Mouse (Mus musculus) midbrain, postnatal 0 days (tissue): ENCODE measurements around the gene Ebi3. TPM values are rescaled to one million over a fixed set of nuclear protein-coding genes. Genes with fewer than 3 reads are reported as not detected.

Experiments
- ATAC-seq: fragments of 200-750 bp; cut with Nextera tagmentation; 2 replicates; pipeline ENCODE4 v1.8.0; 2017; ENCODE audit warnings: moderate number of reproducible peaks, mild to moderate bottlenecking, moderate TSS enrichment, moderate library complexity; ENCODE audit not compliant: low FRiP score
- DNase-seq: peaks from one replicate; pipeline ENCODE4 v3.0.0-alpha.2; 2015; ENCODE audit warnings: low spot score
- H3K27ac ChIP-seq: fragments of 300-500 bp; sonication (generic); 2 replicates; pipeline ENCODE4 v1.5.1; 2014; ENCODE audit warnings: low read depth, mild to moderate bottlenecking, low read length, mixed read lengths
- H3K27me3 ChIP-seq: fragments of 300-500 bp; sonication (generic); 2 replicates; pipeline ENCODE4 v1.6.1; 2014; ENCODE audit warnings: low read length, control low read depth, mixed read lengths; ENCODE audit not compliant: insufficient read depth
- H3K36me3 ChIP-seq: fragments of 300-500 bp; sonication (generic); 2 replicates; pipeline ENCODE4 v1.6.1; 2014; ENCODE audit warnings: low read length, control low read depth, mixed read lengths; ENCODE audit not compliant: insufficient read depth
- H3K4me1 ChIP-seq: fragments of 300-500 bp; sonication (generic); 2 replicates; pipeline ENCODE4 v1.6.1; 2014; ENCODE audit warnings: mild to moderate bottlenecking, control low read depth, antibody characterized with exemption, low read length, mixed read lengths; ENCODE audit not compliant: insufficient read depth
- H3K4me2 ChIP-seq: fragments of 300-500 bp; sonication (generic); 2 replicates; pipeline ENCODE4 v1.6.1; 2014; ENCODE audit warnings: low read depth, mild to moderate bottlenecking, low read length, mixed read lengths; ENCODE audit not compliant: poor library complexity, severe bottlenecking
- H3K4me3 ChIP-seq: fragments of 300-500 bp; sonication (generic); 2 replicates; pipeline ENCODE4 v1.5.1; 2014; ENCODE audit warnings: low read depth, mild to moderate bottlenecking, low read length, moderate library complexity
- H3K9ac ChIP-seq: fragments of 300-500 bp; sonication (generic); replicated peaks from 2 replicates; pipeline ENCODE4 v1.6.1; 2014; ENCODE audit warnings: mild to moderate bottlenecking, low read length, moderate library complexity, mixed read lengths; ENCODE audit not compliant: poor library complexity, severe bottlenecking
- H3K9me3 ChIP-seq: fragments of 300-500 bp; sonication (generic); 2 replicates; pipeline ENCODE4 v1.6.1; 2016; ENCODE audit warnings: low read length, control low read depth
- CTCF ChIP-seq: IDR thresholded peaks from 2 replicates; pipeline ENCODE4 v1.5.1; 2016; ENCODE audit warnings: antibody characterized with exemption, mild to moderate bottlenecking
- WGBS: fragments of 180-500 bp; shearing (Covaris S2); extraction: QIAGEN DNeasy Blood & Tissue Kit; methylation state at CpG from one replicate; pipeline ENCODE4 v1.1.7; 2014; 5-methylcytosine and 5-hydroxymethylcytosine counted together
- polyA plus RNA-seq: library from polyadenylated mRNA; unstranded; fragments of >200 nt; fragmentation: Nextera tagmentation; extraction: Ambion mirVana; gene quantifications from 2 replicates; pipeline ENCODE4 v1.2.1, GENCODE M21; 2015
- total RNA-seq: library from RNA; depleted of rRNA; stranded (reverse); fragments of >200 nt; gene quantifications from 2 replicates; pipeline ENCODE4 v1.2.3, GENCODE M21; 2014; rRNA removed

Gene Ebi3
- total RNA-seq: 2.5 and 3.0 TPM in 2 replicates
- 7.4 and 8.2 TPM in 2 replicates for polyA plus RNA-seq

DNA sequence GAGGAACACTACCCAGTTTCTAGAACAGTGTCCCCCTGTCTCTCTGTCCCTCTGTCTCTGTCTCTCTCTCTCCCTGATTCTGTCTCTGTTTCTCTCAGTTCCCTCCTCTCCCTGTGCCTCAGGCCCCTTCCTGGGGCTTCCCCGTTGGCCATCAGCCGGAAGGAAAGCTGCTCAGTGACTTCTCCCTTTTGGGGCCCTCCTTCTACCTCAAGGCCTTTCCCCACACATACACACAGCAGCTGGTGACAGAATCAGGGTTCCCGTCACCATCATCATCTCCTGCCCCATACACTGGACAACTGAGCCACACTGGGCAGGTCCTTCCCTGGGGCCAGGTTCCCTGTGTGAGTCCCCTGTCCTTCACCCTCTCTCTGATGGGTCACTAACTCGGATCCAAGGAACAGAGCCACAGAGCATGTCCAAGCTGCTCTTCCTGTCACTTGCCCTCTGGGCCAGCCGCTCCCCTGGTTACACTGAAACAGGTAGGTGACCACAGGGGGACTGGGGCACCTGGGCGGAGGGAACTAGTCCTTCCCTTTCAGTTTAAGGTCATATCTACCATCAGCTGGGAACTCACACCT is at the start of gene Ebi3:
Gene Ebi3, plus strand, starts transcription at position 194 of the 581 bp plus-strand sequence.
- 81% methylated on average over 6 of the region's 6 CpGs for WGBS
- Histone ChIP-seq H3K4me1 (no peaks in the 10 kb centered on the region), H3K27me3 (no peaks in the 10 kb centered on the region), H3K36me3 (no peaks in the 10 kb centered on the region), H3K4me3 (no peak within 1 kb of the TSS), H3K4me2 (no peak within 1 kb of the TSS), H3K27ac (no peak within 1 kb of the TSS), H3K9me3 (no peaks in the 10 kb centered on the region), H3K9ac (no peak within 1 kb of the TSS)
- DNase-seq: no peak
- ATAC-seq: no peak
- TF ChIP-seq CTCF: no peak

DNA sequence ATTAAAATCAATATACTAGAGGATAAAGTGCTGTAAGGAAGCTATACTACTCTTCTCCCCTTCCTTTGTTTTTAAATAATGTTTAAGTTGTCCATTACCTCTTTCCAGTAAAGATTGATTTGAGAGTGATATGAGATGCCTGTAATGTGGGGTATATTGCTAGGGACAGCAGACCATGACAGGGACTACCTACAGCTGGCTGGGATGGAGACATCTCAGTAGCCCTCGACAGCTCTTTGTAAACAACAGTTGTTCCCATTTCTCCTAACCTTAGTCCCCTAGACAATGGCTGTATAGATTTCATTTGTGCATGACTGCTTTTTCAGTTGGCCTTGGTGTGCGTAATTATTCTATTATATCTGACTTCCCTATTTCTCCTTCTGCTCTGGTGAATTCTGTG is 49.4 kb upstream of the Ebi3 start:
- no peak for TF ChIP-seq CTCF
- Histone ChIP-seq H3K4me1 (no peaks in the 10 kb centered on the region), H3K9me3 (peaks cover 4% of the 10 kb centered on the region), H3K4me3 (no peak overlapping the region), H3K4me2 (no peak overlapping the region), H3K27ac (no peak overlapping the region), H3K9ac (no peak overlapping the region), H3K36me3 (no peaks in the 10 kb centered on the region), H3K27me3 (no peaks in the 10 kb centered on the region)
- WGBS: 61% methylated on average over 2 of the region's 2 CpGs
- DNase-seq (no peak), ATAC-seq (no peak)

DNA sequence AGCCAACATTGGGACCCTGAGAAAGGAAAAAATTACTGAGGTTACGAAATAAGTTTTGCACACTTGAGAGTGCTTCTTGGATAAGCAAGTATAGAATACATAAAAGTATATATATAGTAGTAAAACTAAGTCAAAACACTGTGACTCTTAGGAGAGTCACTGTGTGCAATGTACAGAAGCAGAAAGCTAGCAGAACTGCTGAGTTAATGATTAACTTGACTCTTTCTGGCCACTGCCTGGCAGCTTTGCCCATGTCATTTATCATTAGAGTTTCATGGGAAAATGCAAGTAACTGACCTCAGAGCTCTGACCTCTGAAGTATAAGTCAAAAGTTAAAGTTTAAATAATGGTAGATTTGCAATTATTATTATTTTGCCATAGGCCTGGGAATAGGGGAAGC is 48.8 kb upstream of the Ebi3 start:
- no peak overlapping the region for H3K4me3 ChIP-seq
- 93% methylated on average over 1 of the region's 1 CpGs for WGBS

DNA sequence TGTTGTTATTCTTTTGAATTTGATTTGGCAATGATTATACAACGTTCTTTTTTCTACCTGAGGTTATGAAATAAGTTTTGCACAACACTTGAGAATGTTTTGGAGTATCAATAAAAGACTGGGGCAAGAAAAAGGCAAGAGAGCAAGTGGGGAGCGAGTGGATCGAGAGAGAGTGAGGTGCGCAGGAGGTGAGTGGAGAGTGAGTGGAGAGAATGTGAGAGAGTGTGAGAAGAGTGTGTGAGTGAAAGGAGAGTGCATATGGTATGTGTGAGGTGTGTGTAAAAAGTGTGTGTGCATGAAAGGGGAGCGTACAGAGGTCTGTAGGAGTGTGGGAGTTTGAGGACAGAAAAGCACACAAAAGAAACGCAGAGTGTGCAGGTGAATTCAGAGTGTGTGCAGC is 48.3 kb upstream of the Ebi3 start:
- WGBS: 78% methylated on average over 6 of the region's 6 CpGs
- TF ChIP-seq CTCF: no peak

More for the DNA sequence above, 48.8 kb upstream of the Ebi3 start:
- Histone ChIP-seq H3K9ac (no peak overlapping the region), H3K9me3 (no peaks in the 10 kb centered on the region), H3K4me1 (no peaks in the 10 kb centered on the region), H3K4me2 (no peak overlapping the region), H3K27me3 (no peaks in the 10 kb centered on the region), H3K27ac (no peak overlapping the region), H3K36me3 (no peaks in the 10 kb centered on the region)
- ATAC-seq (no peak), DNase-seq (no peak)
- TF ChIP-seq CTCF: no peak

DNA sequence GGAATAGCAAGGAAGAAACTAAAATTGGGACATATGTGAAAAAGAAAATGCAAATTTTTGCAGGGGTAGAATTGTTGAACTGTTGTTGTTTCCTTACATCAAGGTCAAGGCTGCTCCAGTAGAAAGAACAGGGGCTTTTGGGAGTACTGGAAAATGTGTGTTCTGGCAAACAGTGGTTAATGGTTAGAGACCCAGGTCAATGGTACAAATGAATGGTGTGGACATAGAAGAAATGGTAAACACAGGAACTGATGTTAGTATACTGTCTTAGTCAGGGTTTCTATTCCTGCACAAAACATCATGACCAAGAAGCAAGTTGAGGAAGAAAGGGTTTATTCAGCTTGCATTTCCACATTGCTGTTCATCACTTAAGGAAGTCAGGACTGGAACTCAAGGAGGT is 45.8 kb upstream of the Ebi3 start:
- Histone ChIP-seq H3K27ac (no peak overlapping the region), H3K4me3 (no peak overlapping the region), H3K36me3 (no peaks in the 10 kb centered on the region), H3K4me2 (no peak overlapping the region), H3K27me3 (no peaks in the 10 kb centered on the region), H3K4me1 (no peaks in the 10 kb centered on the region), H3K9ac (no peak overlapping the region), H3K9me3 (no peaks in the 10 kb centered on the region)
- DNase-seq (no peak), ATAC-seq (no peak)
- no peak for TF ChIP-seq CTCF

More for the DNA sequence above, 48.3 kb upstream of the Ebi3 start:
- Histone ChIP-seq H3K9ac (no peak overlapping the region), H3K36me3 (no peaks in the 10 kb centered on the region), H3K27me3 (no peaks in the 10 kb centered on the region), H3K4me1 (no peaks in the 10 kb centered on the region), H3K9me3 (no peaks in the 10 kb centered on the region), H3K4me2 (no peak overlapping the region), H3K4me3 (no peak overlapping the region), H3K27ac (no peak overlapping the region)
- ATAC-seq (no peak), DNase-seq (no peak)

DNA sequence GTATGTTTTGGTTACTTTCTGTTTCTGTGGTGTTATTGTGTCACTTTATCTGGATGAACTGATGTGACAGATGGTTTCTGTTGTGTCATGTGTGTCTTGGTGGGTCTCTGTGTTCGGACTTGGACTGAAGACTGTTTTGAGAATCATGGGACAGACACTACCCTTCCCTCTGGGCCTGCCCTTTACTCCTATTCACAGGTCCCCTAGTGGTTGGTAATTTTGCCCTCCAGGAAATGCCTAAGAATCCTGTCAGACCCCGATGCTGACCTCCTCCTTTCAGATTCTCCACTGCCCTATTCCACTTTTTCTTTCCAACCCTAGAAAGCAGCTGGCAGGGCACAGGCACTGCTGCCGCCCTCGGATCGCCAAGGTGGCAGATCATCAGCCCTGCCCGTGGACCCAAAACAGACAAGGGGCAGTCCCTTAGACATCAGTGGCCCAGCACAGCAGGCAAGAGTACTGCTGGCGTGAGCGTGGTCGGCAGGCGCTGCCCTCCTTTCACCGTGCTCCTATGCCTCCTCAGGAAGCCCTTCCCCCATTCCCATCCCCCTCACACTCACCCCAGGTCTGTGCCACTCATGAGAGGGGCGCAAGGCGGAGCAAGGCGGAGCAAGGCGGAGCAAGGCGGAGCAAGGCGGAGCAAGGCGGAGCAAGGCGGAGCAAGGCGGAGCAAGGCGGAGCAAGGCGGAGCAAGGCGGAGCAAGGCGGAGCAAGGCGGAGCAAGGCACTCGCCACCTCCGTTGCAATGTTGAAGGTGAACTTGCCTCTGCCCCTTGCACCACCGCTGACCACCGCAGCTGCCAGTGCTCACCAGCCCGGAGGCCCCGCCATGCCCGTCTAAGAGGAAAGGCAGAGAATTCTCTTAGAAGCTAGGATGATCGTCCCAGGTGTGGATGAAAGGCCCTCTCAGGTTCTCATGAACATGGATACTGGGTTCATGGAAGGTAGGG is 20.6 kb upstream of the Ebi3 start:
- peak; percentile 82 for DNase-seq
- no peaks in the 10 kb centered on the region for H3K4me1 ChIP-seq
- H3K9ac ChIP-seq: peak overlapping the region; percentile 76
- TF ChIP-seq CTCF: peak; percentile 51
- H3K4me3 ChIP-seq: peak overlapping the region; percentile 56
- peak overlapping the region; percentile 90 for H3K27ac ChIP-seq
- H3K27me3 ChIP-seq: no peaks in the 10 kb centered on the region
- whole genome bisulfite sequencing: 3% methylated on average over 26 of the region's 33 CpGs
- H3K4me2 ChIP-seq: peak overlapping the region; percentile 69
- peak; percentile 97 for ATAC-seq
- H3K36me3 ChIP-seq: no peaks in the 10 kb centered on the region
- no peaks in the 10 kb centered on the region for H3K9me3 ChIP-seq
